Mouse (Mus musculus) c-Kit-positive CD71-positive TER-119-negative erythroid progenitor cells, embryonic 14.5 days (primary cell): ENCODE results near the gene Utp14b.

Experiments
- DNase-seq: peaks from one replicate; pipeline ENCODE4 v3.0.0-alpha.2; 2013; ENCODE audit warnings: low read depth

Utp14b gene

GRCm38 (mm10) chr1:78686872-78687271 lies 29.0 kb downstream of the Utp14b start:
- DNase-seq, result peak; percentile 8

DNA sequence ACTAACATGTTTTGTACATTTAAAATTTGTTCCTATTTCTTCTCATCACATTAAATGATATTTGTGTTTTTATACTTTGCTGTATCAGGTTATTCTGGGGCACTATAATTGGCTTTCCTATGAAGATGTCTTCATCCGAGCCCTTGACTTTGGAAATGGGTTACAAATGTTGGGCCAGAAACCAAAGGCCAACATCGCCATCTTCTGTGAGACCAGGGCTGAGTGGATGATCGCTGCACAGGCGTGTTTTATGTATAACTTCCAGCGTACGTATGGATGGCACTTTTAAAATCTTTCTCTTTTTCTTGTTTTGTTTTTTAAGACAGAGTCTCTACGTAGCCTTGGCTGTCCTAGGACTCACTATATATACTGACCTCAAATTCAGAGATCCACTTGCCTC lies 30.3 kb downstream of the Utp14b start:
- no peak for DNase-seq

DNA sequence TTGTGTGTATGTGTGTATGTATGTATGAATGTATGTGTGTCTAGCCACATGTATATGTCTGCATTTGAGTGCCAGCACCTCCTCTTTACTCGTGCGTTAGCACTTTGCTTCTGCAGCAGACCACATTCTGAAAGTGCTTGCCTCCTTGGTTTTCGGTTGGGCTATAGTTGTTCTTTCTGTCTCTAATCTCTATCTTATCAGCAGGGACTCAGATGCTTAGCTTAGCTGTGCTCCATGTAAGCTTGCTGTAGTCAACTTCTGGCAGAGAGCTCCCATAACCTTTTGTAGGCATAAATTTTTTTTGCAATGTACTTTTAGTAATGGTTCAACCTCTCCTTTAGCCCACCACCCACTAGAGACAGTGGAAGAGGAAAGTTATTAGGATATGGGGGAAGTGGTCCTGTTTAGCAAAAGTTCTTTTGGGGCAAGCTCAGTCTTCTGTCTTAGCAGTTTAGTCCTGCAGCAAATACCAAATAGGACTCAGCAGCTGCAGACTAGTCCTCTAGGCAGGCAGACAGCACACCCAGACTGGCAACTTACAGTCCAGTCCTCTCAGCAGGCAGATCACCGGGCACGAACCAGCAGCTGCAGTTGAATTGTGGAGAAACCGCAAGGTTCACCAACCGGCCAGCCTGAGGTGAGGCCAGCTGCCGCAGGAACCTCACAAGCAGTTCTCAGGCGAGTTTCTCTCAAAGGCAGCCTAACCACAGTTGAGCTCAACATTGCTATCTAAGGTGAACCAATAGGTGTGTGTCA lies 36.8 kb downstream of the Utp14b start:
- DNase-seq, result no peak

- DNase-seq, result no peak
Measured at GRCm38 (mm10) chr1:78696305-78696704, 38.5 kb downstream of the Utp14b start.

- no peak for DNase-seq
Measured at GRCm38 (mm10) chr1:78696903-78697302, 39.1 kb downstream of the Utp14b start.

DNA sequence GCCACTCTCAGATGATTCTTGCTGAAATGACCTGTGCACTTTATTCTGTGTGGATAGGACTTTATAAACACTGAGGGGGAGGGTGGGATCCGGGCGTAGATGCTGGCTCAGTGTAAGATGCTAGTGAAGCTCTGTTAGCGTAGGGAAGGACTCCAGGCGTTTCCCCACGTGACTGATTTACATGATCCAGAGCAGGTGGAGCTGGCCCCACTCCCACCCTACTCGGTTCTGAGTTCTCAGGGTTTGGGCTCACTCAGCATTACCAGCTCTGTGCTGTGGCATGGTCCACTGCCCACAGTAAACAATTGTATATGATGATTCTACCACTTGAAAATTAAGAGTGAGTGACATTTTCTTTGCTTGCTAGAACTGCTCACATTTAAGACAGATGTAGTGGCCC lies 40.3 kb downstream of the Utp14b start:
- DNase-seq, result no peak

DNA sequence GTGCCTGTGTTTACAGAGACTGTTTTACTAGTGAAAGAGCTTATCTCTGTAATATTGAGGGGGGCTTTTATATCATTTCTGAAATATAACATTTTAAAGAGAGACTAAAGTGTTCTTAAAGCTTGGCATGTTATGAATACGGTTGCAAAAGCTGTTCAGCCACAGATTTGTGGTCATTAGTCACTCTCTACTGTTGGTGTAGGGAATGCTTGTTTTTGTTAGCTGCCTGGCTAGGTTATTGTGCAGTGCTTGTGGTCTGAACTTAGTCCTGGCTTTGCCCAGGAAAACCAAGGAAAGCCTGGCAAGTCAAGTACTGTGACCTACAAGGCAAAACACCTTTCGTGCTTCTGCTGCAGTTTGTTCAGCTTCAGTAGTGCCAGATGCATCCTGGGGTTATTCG lies 43.9 kb downstream of the Utp14b start:
- DNase-seq, result no peak

GRCm38 (mm10) chr1:78702282-78702963 lies 44.6 kb downstream of the Utp14b start:
- no peak for DNase-seq

GRCm38 (mm10) chr1:78702964-78703285 lies 45.1 kb downstream of the Utp14b start:
- no peak for DNase-seq

- DNase-seq, result no peak
Measured at GRCm38 (mm10) chr1:78706338-78706737, 48.5 kb downstream of the Utp14b start.

DNA sequence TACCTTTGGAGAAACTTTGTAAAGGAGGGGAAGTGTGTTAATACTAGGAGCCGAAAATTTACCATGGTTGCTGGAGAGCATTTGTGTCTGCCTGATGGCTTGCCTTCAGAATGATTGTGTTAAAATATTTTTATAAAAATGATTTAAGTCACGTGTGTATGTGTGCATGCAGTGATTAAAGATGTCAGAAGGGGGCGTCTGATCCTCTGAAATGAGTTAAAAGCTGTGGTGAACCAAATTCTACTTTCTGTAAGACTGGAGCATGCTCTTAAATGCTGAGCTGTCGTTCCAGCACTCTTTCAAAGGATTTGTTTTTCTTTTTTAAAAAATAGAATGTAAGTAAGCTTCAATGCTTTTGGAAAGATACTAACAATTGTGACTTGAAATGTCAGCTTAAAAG lies 49.4 kb downstream of the Utp14b start:
- DNase-seq, result no peak

- DNase-seq, result no peak
Measured at GRCm38 (mm10) chr1:78710026-78710425, 52.2 kb downstream of the Utp14b start.

DNA sequence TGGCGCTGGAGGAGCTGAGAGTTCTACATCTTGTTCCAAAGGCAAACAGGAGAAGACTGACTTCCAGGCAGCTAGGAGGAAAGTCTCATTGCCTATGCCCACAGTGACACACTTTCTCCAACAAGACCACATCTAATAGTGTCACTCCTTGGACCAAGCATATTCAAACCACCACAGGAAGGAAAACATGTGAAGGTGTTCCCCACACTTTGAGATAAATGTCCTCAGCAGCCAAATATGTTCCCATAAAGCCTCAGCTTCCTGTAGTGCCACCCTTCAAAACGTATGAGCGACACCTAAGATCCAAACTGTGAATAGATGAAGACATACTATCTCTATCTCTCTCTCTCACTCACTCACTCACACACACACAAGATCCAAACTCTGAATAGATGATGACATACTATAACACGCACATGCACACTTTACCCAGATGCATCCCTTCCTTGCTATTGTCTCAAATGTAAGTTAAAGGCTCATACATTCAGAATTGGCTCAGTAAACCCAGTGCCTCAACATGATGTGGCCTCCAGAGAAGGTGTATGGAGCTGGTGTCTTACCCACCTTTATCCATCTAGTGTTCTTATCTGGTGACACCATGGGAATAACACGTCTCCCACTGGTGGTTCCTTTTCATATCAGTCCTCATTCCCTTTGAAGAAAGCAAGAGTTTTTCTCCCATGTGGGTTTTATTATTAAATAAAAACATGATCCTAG lies 52.9 kb downstream of the Utp14b start:
- no peak for DNase-seq
